Mouse (Mus musculus): ENCODE results near the gene Gdf11.

The Gdf11 gene

GRCm38 (mm10) chr10:128918246-128918645 lies 26.7 kb upstream of the Gdf11 start:
- DNase-seq, result peak; percentile 97

GRCm38 (mm10) chr10:128917400-128917799 lies 25.9 kb upstream of the Gdf11 start:
- DNase-seq, result no peak

GRCm38 (mm10) chr10:128916665-128917064 lies 25.1 kb upstream of the Gdf11 start:
- no peak for DNase-seq

- no peak for DNase-seq
Measured at GRCm38 (mm10) chr10:128915550-128915949, 24.0 kb upstream of the Gdf11 start.

- DNase-seq, result peak; percentile 55
Measured at GRCm38 (mm10) chr10:128913696-128914095, 22.2 kb upstream of the Gdf11 start.

GRCm38 (mm10) chr10:128913219-128913618 lies 21.7 kb upstream of the Gdf11 start:
- DNase-seq, result peak; percentile 87

DNA sequence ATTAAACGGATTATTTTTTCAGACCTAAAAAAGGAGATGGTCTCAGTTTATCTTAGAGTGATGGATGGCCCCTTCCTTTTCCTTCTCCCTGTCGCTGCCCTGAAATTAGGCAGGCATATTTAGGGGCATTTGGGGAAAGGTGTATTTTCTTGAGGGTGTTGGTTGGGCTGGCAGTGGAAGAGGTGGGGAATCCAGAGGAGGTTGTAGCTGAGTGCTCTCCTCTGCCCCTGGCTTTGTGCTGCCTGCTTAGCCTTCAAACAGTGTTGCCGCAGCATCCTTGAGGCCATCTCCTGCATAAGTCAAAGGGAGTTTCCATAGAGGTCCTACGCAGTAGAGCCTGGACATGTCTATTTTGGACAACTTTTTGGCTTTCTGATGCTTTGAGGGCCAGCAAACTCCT lies 21.3 kb upstream of the Gdf11 start:
- no peak for DNase-seq

DNA sequence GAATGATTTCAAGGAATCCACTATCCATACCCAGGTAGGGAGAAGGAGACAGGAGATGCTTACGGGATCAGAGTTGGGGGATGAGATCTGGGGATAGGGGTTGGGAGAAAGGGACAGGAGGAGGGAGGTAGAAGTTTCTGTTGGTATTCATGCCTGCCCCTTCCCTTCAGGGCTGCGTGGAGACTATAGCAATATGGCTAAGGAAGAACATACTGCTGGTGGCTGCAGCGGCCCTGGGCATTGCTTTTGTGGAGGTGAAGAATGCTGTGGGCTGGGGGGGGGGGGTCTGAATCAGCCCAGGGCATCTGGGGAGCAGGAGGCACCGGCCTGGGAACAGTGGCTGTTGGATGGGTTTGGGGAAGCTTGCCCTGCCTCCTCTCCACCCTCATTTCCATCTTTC lies 20.8 kb upstream of the Gdf11 start:
- DNase-seq, result no peak

DNA sequence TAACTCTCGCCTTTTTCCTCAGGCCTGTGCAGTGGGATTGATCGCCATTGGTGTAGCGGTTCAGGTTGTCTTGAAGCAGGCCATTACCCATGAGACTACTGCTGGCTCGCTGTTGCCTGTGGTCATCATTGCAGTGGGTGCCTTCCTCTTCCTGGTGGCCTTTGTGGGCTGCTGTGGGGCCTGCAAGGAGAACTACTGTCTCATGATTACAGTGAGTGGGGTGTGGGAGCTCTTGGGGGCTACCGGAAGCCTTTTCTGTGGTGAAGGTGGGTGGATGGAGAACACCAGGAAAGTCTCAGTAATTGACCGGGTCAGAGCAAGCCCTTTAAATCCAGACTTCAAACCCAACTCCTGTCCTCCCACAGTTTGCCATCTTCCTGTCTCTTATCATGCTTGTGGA lies 19.9 kb upstream of the Gdf11 start:
- no peak for DNase-seq

GRCm38 (mm10) chr10:128910066-128910841 lies 18.7 kb upstream of the Gdf11 start:
- DNase-seq, result peak; percentile 52

DNA sequence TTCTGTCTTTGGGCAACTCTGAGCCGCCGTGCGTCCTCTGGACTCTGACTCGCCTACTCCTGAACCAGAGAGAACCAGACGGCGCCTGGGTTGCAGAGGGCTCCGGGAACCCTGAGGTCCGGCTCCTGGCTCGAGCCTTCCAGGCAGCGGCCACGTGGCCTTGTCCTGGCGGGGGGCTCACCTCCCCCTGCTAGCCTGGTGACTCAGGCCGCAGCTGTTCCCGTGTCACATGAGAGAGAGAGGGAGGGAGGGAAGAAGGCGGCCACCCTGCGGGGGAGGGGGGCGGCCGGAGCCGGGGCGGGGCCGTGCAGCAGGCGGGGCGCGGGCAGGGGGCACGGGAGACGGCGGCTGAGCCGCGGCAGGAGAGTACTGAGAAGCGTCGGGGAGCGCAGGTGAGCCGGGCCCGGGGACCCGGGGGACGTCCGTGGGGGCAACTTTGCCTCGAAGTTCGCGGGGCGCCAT lies 18.1 kb upstream of the Gdf11 start:
- peak; percentile 69 for DNase-seq

DNA sequence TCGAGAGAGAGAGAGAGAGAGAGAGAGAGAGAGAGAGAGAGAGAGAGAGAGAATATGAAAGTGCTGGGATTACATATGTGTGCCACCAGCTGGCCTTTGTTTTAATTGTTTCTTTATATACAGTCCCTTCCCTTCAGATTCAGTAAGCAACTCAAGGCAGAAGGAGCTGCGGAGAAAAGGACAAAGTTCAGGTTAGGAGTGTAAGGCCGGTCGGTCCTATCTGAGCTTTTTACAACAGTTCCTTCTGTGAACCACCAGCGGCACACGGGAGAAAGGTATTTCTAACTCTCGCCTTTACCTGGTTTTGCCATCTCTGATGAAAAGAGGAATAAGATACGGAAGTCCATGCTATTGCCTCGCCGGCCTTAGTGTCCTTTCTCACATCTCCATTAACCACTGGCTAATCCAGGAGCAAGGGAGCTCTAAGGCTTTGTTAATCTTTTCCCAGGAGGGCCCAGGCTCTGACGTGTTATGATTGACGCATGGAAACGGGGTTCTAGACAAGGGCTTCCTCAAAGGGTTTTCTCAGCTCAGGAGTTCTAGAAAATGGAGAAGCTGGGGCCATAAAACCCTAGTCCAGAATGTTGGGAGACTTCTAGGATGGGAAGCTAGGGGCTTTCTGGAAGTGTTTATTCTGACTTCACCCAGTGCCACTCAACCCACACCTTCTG lies 17.4 kb upstream of the Gdf11 start:
- no peak for DNase-seq

DNA sequence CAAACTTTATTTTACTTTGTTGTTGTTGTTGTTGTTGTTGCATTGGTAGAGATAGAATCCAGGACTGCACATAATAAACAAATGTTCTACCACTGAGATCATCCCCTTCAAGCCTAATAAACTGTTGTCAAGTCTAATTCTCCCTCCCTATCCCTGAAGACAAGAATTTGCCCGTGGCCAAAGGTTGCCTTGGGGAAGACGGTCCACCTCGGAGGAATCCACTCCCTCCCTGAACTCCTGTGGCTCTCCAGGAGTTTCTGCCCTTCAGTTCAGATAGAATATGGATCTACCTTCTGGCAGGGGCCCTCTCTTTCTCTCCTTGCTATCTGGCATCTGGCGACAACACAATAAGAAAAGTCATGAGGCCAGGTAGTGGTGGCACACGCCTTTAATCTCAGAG lies 13.3 kb upstream of the Gdf11 start:
- no peak for DNase-seq

DNA sequence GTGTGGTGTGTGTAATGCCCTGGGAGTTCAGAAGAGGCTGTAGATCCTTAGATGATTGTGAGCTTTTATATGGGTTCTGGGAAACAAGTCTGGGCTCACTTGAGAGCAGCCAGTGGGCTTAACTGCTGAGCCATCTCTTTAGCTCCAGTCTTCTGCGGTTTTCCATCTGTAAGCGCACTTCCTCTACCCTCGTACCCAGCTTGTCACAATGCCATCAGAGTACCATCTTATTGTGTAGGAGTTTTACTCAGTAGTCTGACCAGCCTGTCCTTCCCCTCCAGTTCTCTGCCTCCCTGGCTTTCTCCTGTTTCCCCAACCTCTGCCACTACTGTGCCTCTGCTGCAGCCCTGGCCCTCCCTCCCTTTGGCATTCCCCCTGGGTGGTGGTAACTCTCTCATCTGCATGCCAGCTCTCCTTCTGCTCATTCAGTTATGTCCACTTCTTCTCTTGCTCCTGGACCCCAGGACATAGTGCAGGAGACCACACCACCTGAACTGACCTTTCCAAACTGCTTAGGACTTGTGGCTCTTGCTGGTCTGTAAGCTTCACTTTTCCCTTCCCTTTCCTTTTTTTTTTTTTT lies 11.0 kb upstream of the Gdf11 start:
- DNase-seq, result no peak

DNA sequence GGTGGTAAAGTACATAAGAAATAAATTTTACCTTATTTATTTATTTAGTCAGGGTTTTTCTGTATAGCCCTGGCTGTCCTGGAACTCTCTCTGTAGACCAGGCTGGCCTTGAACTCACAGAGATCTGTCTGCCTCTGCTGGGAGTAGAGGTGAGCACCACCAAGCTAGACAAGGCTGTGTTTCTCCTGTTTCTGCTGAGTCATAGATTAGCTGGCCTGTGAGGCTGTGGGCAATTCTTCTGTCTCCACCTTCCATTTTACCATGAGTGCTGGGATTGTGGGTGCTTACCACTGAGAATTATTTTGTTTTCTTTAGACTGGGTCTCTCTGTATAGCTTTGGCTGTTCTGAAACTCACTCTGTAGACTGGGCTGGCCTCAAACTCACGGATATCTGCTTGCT lies 9.9 kb upstream of the Gdf11 start:
- no peak for DNase-seq

DNA sequence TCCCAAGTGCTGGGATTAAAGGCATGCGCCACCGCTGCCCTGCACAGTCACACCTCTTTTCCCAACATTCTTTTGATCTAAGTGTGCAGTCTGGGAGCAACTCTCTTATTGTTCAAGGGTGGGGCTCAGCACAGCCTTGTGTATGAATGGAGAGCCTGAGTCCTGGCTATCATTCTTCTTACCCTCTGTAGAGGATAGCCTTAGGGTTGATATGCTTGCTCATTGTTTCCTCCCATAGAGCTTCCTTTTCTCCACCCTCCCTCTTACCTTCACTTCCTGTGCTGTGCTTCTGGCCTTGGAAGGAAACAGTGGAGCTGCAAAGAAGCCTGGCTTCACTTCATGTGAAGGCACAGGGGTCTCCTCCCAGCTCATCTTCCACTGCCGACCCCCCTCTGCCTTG lies 9.2 kb upstream of the Gdf11 start, which contains the start of gene Cd63:
Gene Cd63 (plus strand): TSS at position 292 of the 400 bp plus-strand sequence.
- DNase-seq, result no peak

DNA sequence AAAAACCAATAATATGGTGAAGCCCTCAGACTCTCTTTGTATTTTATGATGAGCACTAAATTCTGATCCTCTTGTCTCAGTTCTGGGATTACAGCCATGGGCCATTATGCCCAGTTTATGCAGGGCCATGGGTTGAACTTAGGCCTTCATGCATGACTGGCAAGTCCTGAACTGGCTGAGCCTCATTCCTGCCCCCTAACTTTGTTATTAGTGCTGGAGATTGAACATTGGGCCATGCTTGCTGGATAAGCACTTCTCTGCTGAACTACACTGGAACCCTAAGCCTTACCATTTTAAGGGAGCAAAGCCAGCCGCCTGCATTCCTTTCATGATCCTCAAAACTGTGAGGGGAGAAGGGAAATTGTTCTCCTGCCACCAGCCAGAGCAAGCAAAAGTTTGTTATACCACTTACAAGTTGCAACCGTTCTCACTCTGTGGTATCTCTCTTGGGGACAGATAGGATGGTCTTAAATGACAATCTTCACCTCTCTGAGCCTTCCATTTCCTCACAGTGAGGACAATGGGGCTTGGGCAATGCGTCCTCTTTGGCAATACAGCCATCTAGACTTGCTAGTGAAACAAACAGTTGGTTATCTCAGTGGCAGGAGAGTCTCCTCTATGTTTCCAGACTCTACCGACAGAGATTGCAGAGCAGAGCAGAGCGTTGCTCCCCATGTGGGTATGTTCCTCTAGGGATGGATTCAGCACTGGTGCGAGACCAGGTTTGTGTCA lies 8.4 kb upstream of the Gdf11 start:
- no peak for DNase-seq

DNA sequence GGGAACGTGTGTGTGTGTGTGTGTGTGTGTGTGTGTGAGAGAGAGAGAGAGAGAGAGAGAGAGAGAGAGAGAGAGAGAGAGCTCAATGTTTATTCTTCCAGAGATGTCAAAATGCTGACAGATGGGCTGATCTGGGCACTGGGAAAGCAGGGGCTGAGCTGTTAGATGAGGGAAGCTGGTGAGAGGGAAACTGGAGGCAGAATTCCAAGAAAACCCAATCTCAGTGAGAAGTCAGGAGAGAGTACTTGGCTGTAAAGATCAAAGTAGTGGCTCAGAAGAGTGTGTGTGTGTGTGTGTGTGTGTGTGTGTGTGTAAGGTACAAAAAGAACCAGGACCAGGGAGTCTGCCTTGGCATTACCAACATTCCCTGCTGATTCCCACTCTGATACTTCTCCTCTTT lies 6.0 kb upstream of the Gdf11 start:
- no peak for DNase-seq

DNA sequence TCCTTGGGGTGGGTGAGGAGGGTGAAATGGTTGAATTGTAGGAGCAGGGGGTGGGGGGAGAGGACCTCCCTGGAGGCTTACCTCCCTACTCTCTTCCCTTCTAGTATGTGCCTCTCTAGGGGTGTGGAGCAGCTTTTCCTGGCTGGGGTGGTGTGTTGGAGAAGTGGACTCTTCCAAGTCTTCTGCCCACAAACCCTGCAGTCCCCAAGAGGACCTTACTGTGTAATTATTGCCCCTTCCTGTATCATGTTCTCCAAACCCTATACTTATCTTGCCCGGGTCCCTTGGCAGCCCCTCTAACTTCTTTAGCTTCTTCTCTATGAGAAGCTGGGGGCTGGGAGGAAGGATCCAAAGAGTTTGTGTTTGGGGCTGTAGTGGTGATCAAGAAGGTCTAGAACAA lies 5.3 kb upstream of the Gdf11 start:
- no peak for DNase-seq

- DNase-seq, result peak; percentile 34
Measured at GRCm38 (mm10) chr10:128895952-128896693, 4.6 kb upstream of the Gdf11 start.

- DNase-seq, result peak; percentile 43
Measured at GRCm38 (mm10) chr10:128895437-128895836, 3.9 kb upstream of the Gdf11 start.

DNA sequence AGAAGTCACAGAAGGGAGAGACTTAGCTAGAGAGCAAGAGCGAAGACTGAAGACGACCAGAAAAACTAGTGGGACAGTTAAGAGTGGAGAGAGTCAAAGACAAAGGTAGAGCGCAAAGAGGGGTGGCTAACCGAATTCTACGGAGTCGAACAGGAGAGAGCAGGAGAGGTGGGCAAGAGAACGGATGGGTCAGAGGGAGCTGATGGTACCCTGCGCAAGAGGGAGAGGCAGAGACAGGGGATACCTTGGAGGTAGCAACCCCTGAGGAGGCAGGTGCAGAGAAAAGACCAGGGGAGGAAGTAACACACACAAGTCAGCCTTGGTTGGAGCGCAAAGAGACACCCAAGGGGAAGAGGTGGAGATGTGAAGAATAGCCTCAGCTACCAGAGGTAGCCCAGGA lies 728 bp upstream of the Gdf11 start:
- DNase-seq, result no peak
